Mouse (Mus musculus): ENCODE data around the gene Pla2g3. TPM values are rescaled to one million over a fixed set of nuclear protein-coding genes. Genes with fewer than 3 reads are reported as not detected.

Pla2g3 gene
- polyA plus RNA-seq (2012; rRNA removed) = 1.1 and 2.1 TPM in 2 replicates

GRCm38 (mm10) chr11:3487952-3488570, at the start of gene Pla2g3:
Pla2g3 (plus strand) TSS chr11:3488284.

DNA sequence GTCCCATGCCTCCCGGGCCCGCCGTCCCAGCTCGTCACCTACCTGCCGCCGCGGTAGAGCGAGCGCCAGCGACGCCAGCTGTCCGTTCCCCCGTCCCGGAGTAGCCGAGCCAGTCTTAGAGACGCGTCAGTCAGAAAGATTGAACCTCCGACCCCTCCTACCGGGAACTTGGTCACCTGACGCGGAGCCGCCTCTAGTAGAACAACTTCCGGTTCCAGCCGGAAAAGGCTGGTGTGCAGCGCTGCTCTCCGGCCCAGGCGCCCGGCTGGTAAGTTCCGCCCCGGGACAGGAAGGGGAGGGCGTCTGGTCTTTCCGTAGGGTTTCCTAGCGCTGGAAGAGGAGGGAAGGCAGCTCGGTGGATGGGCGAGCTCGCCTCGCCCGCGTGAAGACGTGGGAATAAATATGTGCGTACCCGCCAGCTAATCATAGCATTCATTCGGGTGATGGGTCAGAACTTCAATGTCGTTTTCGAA, 35.9 kb upstream of the Pla2g3 start, which contains the start of gene Rnf185:
Gene Rnf185 (minus strand): TSS at position 197 of the 473 bp plus-strand sequence.

DNA sequence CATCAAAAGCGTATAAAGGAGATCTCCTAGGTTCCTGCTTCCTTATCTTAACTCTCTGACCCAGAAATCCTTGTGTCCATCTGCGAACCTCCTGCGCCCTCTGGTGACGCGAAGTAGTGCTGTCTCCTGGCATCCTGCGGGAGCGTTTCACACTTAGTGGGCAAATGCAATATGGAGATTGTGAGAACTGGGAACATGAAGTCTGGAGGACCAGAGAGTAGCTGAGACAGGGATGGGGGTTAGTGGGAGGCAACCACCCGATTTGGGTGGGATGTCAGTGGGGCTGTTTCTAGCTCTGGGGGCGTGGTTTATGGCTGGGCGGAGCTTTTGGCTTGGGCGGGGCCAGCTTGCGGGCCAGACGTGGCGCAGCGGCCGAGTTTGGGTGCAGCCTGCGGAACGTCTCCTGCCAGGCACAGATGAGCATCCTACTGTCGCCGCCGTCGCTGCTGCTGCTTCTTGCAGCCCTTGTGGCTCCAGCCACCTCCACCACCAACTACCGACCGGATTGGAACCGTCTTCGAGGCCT, 26.5 kb downstream of the Pla2g3 start, which contains the start of gene Selenom:
Gene Selenom (plus strand): TSS at position 156 of the 526 bp plus-strand sequence.

DNA sequence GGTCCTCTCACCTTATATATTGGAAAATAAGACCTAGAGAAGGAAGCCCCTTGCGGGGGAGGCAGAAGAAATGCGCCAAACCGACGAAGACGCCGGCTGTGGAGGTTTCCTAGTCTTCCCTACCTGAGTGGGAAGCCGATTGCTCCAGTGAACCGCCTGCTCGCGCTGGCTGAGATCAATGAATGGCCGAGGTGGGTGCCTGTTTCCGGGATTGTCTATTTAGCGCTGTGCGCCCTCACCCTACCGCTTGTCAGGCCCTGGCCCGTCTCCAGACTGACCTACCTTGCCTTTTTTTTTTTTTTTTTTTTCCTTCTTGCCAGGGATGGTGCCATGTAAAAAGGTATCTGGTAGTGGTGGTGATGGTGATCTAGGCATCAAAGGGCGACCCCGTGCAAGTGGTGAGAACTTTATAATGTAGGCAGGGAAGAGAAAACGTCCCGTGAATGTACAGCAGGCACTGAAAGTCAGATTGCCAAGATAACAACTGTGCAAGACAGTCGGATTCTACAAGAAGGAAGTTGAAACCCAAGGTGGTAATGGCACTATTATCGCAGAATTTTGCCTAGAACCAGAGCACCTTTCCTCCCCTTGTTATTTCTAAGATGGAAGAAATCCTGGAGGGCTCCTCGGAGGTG, 52.5 kb downstream of the Pla2g3 start, which contains the start of gene Smtn:
Gene Smtn (minus strand): TSS at position 162 of the 635 bp plus-strand sequence.

Other genes with a start within 250 kb of the Pla2g3 start
- 1.5 and 3.1 TPM in 2 replicates for gene Drg1, start 221.9 kb upstream of the Pla2g3 start, polyA plus RNA-seq (2012; rRNA removed)
- gene Patz1, start 199.4 kb upstream of the Pla2g3 start, polyA plus RNA-seq (2012; rRNA removed) = 8.1 and 12.0 TPM in 2 replicates
- gene Pik3ip1, start 157.9 kb upstream of the Pla2g3 start, polyA plus RNA-seq (2012; rRNA removed) = 7.7 and 9.1 TPM in 2 replicates
- 53.7 and 55.5 TPM in 2 replicates for gene Limk2, start 79.1 kb upstream of the Pla2g3 start, polyA plus RNA-seq (2012; rRNA removed)
- gene Rnf185, start 35.9 kb upstream of the Pla2g3 start, polyA plus RNA-seq (2012; rRNA removed) = 12.5 and 12.7 TPM in 2 replicates
- gene Inpp5j, start 16.5 kb downstream of the Pla2g3 start, polyA plus RNA-seq (2012; rRNA removed) = 10.3 and 13.8 TPM in 2 replicates
- 106 and 141 TPM in 2 replicates for gene Selenom, start 26.4 kb downstream of the Pla2g3 start, polyA plus RNA-seq (2012; rRNA removed)
- gene Smtn, start 52.3 kb downstream of the Pla2g3 start, polyA plus RNA-seq (2012; rRNA removed) = 81.6 and 86.6 TPM in 2 replicates
- gene Morc2a, start 160.9 kb downstream of the Pla2g3 start, polyA plus RNA-seq (2012; rRNA removed) = 1.5 and 2.7 TPM in 2 replicates

Measured in stomach, adult 2 months (tissue).